Mouse (Mus musculus): ENCODE measurements around the gene Ccdc12.
A peak's percentile ranks its signal among the peaks of the same experiment; 100 is the strongest.

The Ccdc12 gene

DNA sequence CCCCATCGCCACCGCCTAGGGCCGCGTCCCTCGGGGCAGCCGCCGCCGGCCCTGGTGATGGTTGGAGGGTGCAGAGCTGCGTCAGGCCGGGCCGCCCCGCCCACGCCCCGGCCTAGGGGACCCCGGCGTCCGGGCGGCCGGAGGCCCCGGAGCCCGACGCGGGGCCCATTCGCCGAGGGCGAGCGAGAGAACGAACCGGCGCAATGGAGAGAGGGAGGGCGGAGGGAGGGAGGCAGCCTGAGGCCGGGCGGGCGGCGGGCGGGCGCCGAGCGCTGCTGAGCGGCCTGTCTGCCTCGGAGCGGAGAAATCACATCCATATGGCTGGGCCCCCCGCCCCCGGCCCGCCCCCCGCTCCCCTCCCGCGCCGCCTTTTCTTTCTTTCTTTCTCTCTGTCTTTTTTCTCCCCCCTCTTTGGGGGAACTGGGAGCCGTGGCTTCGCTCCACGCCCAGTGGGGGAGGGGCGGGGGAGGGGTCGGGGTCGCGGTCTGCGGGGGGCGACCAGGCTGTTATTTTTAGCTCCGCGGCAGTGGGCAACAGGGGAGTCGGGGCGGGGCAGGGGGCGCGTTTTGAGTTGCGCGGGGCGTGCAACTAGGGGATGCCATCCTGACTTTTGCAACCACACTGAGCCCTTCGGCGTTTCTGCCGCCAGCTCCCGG is 86.1 kb downstream of the Ccdc12 start:
- DNase-seq (ENCODE audit: low read depth): no peak

DNA sequence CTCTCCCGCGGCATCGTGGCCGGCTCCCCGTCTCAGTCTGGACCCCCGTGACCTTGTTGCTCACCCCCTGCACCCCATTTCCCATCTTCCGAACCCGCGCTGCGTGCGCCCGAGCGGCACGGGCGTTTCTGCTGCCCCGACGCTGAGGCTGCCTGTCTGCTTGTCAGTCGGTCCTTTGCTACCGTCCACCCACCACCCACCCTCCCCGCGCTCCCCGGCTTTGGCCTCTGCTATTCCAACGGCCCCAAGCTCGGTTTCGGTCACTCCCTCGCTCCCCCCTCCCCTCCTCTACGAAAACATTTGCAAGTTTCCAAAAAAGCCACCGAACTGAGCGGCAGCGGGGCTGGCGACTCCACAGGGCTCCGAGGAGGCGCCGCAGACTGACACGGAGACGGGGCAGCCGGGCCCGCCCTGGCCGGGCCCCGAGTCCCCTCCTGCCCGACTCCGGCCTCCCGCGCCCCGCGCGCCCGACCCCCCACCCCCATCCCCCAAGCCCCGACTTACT is 86.7 kb downstream of the Ccdc12 start:
- no peak for DNase-seq (ENCODE audit: low read depth)

DNA sequence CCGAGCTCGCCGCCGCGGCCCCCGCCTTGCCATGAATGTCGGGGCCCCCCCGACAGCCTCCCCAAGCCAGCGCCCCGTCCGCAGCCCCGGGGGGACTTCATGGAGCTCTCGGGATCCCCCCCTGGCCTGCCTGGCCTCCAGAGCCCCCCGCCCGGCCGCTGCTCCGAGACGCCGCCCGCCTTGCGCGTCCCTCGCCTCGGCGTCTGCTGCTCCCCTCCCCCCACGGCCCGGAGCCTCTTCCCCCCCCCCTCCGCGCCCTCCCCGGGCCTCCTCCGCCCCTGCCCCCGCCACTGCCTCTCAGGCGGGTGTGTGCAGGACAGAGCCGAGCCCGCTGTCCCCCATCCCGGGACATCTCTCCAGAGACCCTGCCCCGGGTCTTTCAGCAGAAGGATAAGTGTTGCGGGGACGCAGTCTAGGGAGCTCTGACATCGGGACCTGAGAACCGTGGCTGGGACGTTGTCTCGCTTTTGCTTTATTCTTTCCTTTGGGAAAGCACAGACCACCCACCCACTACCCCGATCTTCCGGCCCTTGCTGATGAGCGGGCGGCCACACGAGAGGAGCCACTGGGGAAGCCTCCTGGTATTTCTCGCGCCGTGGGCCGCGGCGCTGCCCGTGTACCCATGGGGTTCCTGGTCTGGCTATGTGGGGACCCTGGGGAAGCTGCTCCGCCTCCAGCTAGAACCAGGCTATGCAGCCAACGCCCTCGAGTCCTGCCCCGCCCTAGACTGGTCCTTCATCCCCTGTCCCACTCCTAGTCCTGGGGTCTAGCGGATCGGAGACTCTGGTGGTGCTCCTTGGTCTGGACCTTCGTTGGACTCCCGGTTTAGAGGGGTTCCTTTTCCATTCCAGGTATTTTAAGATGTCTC is 87.4 kb downstream of the Ccdc12 start:
- DNase-seq (ENCODE audit: low read depth): no peak

DNA sequence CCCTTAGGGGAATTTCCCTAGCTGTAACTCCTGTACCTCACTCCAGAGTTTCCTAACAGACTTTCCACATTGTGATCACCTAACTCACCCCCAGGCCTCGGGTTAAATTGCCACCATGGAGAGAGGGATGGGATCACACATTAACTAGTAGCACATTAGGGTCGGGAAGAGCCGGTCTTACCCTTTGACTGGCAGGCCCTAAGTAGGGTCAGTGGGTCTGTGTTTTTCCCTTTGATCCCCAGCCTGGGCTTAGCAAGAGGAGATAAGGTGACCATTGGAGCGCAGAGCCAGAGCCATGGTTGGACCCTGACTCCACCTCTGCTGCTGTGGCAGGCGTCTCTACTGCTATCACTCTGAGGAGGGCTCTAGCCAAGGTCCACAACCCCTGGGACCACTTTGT is 89.4 kb downstream of the Ccdc12 start:
- no peak for DNase-seq (ENCODE audit: low read depth)

DNA sequence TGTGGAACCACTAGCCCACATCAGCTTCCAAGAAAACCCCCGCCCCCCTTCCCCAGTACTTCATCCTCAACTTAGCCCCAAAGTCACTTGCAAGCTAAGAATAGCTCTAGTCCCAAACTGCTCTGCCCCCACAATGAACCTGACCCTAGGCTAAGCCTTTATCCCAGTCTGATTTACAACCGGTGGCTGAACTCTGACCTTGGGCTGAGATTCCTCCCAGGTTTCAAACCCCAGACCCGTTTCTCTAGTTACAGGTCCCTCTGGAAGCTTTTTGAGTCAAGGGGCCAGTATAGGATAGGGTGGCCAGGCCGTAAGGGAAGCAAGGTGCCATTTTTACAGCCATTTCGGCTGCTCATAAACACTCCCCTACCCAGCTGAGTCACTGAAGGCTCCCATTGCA is 89.9 kb downstream of the Ccdc12 start:
- no peak for DNase-seq (ENCODE audit: low read depth)

DNA sequence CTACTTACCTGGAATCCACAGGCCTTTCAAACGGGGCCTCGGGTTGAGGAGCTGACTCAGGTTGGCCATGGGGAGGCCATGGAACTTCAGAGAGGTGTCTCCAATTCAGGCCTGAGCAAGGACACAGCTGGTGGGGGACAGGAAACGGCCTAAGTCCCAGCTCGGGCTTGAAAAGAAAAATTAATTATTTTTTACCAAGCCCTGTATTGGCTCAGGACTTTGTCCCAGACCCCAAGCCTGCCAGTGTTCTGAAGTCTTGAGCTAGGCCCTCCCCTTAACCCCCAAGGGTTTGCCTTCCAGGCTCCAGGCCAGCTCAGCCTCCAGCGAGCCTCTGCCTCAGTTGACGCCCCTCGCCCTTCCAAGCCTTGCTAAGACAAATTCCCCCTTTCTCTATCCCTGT is 90.7 kb downstream of the Ccdc12 start, which contains the start of gene Pth1r:
TSS of gene Pth1r (minus strand) at position 185 of the 400 bp plus-strand sequence.
- no peak for DNase-seq (ENCODE audit: low read depth)

DNA sequence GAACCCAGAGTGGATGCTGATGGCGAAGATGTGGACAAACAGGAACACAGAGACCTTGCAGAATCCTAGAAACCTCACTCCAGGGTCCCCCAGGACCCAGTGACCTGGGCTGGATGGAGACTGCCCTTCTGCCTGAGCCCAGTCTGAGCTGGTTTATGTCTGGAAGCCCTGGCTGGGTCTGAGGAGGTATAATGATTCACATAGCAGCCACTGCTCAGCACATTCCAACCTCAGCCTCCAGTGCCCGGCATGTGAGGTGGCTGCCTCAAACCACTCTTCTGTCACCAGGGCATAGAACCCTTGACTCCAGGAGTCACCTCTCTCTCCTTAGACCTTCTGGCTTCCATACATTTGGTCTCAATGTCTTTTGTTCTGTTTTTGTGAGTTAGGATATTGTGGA is 92.1 kb downstream of the Ccdc12 start:
- DNase-seq (ENCODE audit: low read depth): no peak

DNA sequence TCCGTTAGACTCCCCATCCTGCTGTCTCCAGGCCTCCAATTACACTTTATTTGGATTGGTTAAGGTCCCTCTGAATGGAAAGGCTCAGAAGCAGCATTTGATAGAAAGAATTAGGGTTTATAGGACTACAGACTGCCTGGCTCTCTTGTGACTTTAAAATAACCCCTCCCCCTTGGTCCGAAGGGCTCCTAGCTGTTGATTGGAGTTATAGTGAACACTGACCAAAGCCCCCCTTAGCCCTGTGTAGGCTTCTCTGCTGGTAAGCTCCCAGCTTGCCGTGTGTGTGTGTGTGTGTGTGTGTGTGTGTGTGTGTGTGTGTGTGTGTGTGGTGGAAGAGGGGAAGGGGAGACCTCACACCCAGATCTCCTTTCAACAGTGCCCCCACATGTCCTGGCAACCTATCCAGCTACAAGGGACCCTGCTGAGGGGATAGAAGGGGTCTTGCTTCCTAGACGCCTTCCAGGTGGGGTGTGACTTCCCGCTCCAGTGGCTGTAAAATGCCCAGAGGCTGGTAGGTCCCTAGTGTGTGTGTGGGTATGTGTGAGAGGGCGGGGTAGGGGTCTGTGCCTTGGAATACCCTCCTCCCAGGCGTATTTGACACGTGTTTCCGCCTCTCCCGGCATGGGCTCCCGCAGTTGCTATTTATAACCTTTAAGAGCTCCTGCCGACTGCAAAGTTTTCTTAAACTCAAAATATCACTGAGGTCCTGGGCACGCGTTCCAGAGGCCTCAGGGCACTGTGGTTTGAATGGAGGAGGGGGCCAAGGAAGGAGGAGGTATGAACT is 94.3 kb downstream of the Ccdc12 start:
- DNase-seq (ENCODE audit: low read depth): no peak

DNA sequence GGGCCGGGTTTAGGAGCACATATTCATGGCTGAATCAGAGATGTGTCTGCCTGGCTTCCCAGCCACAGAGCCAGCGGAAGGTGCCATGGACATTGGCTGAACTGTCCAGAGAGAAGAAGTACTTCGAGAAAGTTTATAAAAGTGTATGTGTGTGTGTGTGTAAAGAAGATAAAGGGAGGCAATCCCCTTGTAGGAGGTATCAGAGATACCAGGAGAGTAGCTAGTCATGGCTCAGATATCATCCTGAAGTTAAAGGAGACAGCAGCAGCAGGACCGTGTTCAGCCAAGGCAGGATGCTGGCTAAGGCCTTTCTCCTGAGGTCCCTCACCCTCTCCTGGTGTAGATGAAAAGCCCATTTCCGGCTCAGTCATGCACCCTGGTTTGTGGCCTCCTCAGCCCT is 95.1 kb downstream of the Ccdc12 start:
- no peak for DNase-seq (ENCODE audit: low read depth)

DNA sequence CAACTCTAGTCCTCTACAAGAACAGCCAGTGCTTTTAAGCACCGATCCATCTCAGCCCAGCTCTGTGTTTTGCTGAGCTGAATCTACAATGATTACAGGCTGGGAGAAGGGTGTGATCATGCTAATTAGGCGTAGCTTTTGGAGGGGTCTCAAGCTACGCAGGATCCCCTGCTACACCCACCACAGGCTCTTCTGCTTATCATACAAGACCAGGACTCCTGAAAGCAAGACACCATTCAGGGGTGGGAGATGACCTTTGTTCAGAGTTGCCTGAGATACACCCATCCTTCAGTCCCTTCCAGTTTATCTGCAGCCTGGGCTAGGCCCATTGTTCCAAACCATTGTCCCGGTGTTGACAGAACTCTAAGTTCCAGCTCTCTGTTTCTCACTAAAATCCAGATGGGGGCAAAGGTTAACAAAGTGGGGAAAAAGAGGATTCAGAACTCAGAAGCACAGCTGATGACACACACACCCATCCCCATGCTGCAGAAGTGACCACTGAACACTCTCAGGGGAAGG is 96.7 kb downstream of the Ccdc12 start:
- no peak for DNase-seq (ENCODE audit: low read depth)

DNA sequence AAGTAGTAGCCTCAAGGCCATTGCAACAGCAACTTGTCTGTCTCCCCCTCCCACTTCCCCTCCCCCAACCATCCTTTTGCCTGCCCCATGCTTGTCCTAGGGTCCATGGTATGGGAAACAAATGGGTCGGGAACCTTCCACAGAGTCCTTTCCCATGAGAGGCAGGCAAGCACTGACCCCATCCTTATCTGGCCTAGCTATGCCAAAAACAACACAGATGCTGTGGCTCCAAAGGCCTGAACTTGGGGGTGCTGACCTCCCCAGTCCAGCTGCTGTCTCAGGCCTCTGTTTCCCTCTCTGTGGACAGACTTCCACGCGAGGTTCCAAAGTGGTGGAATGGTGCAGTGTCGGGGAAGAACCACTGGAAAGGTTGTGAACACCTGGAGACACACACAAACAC is 97.5 kb downstream of the Ccdc12 start:
- DNase-seq (ENCODE audit: low read depth): no peak

DNA sequence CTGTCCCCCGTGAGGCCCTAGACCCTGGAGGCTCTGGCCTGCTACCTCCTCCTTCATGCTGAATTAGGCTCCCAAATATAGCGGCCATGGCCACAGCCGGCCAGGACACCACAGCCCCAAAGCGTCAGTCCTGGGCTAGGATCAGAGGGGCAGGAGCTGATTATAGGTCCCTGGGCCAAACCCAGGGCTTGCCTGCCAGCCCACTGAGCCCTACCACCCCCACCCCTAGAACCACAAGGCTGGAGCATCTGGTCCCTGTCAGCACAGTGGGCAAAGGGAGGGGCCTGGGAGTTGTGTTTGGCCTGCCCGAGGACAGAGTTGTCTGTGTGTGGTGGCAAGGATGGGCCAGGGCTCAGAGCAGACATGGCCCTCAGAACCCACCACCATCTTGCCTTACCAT is 101.5 kb downstream of the Ccdc12 start:
- no peak for DNase-seq (ENCODE audit: low read depth)

DNA sequence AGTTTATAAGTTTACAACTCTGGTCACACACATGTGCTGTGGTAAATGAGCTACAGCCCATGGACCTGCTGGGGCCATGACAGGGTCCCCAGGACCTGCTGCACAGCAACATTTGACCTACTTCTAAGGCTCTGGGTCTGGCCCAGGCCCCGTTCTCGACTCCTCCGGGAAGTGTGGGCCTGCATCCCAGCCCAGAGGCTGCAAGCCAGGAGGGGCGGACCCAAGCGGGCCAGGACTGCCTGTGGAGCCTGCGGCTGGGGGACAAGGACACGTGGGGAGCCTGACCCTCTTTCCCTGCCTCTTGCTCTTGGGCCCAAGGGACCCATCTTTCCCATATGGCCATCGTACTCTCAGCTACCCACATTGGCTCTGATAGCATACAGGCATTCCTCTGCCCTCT is 102.3 kb downstream of the Ccdc12 start:
- DNase-seq (ENCODE audit: low read depth): no peak

DNA sequence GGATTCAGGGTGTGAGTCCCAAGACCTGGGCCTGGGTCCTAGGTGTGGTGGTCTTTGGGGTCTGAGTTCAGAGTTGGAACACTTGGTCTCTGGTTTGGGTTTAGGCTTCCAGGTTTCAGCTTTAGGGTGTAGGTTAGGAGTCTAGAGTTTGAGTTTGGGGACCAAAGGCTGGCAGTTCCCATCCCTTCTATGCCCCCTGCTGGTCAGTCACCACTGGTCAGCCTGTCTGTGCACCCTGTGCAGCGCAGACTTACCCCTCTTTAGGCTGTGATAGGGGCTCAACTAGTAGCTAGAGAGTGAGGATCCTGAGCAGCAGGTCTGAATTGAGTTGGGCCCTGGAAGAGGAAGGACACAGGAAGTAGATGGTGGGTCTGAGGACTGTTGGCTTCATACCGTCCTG is 103.0 kb downstream of the Ccdc12 start:
- DNase-seq (ENCODE audit: low read depth): peak; percentile 34

DNA sequence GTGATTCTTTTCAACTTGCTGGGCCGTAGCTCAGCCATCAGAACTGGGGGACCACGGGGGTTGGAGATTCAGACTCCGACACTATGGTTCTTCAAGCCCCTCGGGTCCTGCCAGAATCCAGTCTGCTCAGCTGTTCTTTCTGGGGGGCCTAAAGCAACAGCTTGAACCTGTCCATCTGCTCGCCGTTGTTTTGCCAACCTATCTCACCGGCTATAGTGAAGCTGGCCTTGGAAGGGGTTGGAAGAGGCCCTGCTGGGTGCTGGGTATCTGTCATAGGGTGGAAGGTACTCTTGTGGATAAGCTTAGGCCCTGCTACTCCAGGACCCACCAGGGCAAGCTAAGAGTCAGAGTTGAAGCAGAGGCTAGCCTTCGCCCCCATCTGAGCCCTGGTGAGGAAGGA is 104.6 kb downstream of the Ccdc12 start:
- no peak for DNase-seq (ENCODE audit: low read depth)
